Mouse (Mus musculus): ENCODE data around the gene Tbc1d30.

- TF ChIP-seq POLR2A (IDR thresholded peaks at IDR 0.05; ENCODE audit: insufficient read depth, low read depth, low read length) (no peak), CTCF (IDR thresholded peaks at IDR 0.05; ENCODE audit: insufficient read depth, low read depth, low read length) (no peak)
Measured at GRCm38 (mm10) chr10:121316361-121316760, 34.7 kb downstream of the Tbc1d30 start.

Measured in olfactory bulb, adult 2 months (tissue).